Mouse (Mus musculus) E14TG2a.4 (cell line): ENCODE results near the gene Gzmk.

Experiments
- CTCF ChIP-seq: conservative IDR thresholded peaks from 2 replicates; pipeline ENCODE4 v1.5.1; 2014; ENCODE audit warnings: low read length
- NANOG ChIP-seq: IDR thresholded peaks from 2 replicates; pipeline ENCODE4 v1.6.1; 2014; ENCODE audit warnings: borderline replicate concordance, low read length, mixed read lengths
- POU5F1 ChIP-seq: IDR thresholded peaks from 2 replicates; pipeline ENCODE4 v1.6.1; 2014; ENCODE audit warnings: low read length, borderline replicate concordance

DNA sequence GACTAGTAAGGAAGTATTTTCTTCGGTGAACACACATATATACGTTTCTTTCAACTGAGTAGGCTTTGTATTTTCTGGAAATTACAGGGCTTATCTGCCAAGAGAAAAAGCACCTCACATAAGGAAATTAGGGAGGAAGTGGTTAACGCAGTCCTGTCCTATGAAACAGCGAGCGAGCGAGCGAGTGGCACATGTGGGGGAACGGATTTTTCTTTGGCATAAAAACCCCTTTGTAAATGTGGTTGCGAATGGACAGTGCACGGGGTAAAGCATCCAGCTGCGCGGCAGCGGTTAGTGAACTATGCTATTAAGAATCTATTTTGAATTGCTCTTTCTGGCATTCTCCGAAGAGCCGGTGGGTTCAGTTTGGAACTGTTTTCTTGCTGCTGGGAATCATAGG lies 14.4 kb downstream of the Gzmk start:
- TF ChIP-seq CTCF (no peak), POU5F1 (no peak), NANOG (no peak)
